Mouse (Mus musculus): ENCODE data around the gene Itpr2. TPM values are rescaled to one million over a fixed set of nuclear protein-coding genes. Genes with fewer than 3 reads are reported as not detected.

The Itpr2 gene
- polyA plus RNA-seq, 1 experiment from 2014 or later: 8.9 TPM

DNA sequence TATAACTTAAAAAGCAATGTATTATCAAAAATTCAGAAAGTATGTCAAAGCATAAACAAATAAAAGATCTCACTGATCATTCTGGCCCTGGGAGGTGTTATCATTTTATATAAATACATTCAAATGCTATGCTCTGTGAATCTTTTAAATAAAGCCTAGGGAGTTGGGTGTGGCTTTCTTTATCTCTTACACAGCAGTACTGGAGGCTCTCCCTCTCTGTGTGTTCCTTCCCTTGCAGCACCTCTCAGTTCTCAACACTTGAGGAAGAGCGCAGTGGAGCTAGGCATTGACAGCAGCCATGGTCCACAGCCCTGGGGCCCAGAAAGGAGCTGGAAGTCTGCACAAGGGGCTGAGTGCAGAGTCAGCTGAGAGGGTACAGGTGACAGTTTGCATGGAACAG lies 192.7 kb downstream of the Itpr2 start:
- no peak overlapping the region for H3K27ac ChIP-seq (replicated peaks; ENCODE audit: low read depth, low read length)
- no peak overlapping the region for H3K4me3 ChIP-seq (ENCODE audit: low read depth, low read length)
- DNase-seq (ENCODE audit: low spot score): no peak
- H3K36me3 ChIP-seq (ENCODE audit: control insufficient read depth, insufficient read depth, low read length): no peaks in the 10 kb centered on the region
- no peaks in the 10 kb centered on the region for H3K27me3 ChIP-seq (replicated peaks; ENCODE audit: control insufficient read depth, insufficient read depth, low read length)
- no peaks in the 10 kb centered on the region for H3K9me3 ChIP-seq (ENCODE audit: control insufficient read depth, low read length)
- no peak overlapping the region for H3K4me2 ChIP-seq (ENCODE audit: low read depth, low read length)
- no peak overlapping the region for H3K9ac ChIP-seq (ENCODE audit: low read depth, low read length)
- H3K4me1 ChIP-seq (ENCODE audit: control insufficient read depth, insufficient read depth, low read length): no peaks in the 10 kb centered on the region
- WGBS: 73% methylated on average over 1 of the region's 1 CpGs
- no peak for ATAC-seq (ENCODE audit: low read depth)

DNA sequence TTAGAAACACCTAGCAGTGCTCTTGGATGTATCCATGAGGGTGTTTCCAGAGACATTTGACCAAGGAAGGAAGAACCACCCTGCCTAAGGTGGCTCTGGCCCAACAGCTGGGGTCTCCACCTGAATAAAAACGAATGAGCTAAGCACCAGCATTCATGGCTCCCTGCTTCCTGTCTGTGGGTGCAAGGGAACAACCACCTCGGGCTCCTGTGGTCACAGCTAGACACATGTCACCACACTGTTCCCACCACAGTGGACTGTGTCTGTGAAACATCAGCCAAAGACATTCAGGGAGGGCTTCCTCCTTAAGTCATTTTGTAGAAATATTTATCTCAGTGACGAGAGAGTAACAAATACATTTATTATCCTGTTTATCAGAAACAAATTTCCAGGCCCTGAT lies 196.0 kb downstream of the Itpr2 start:
- Histone ChIP-seq H3K9me3 (ENCODE audit: control insufficient read depth, low read length) (no peaks in the 10 kb centered on the region), H3K4me2 (ENCODE audit: low read depth, low read length) (no peak overlapping the region), H3K4me1 (ENCODE audit: control insufficient read depth, insufficient read depth, low read length) (peaks cover under 1% of the 10 kb centered on the region; the same call in 1 of the 2 replicates), H3K9ac (ENCODE audit: low read depth, low read length) (no peak overlapping the region), H3K27me3 (replicated peaks; ENCODE audit: control insufficient read depth, insufficient read depth, low read length) (no peaks in the 10 kb centered on the region), H3K4me3 (ENCODE audit: low read depth, low read length) (no peak overlapping the region), H3K36me3 (ENCODE audit: control insufficient read depth, insufficient read depth, low read length) (no peaks in the 10 kb centered on the region), H3K27ac (replicated peaks; ENCODE audit: low read depth, low read length) (no peak overlapping the region)
- DNase-seq (ENCODE audit: low spot score): no peak
- 76% methylated on average over 3 of the region's 3 CpGs for WGBS
- ATAC-seq (ENCODE audit: low read depth): no peak

DNA sequence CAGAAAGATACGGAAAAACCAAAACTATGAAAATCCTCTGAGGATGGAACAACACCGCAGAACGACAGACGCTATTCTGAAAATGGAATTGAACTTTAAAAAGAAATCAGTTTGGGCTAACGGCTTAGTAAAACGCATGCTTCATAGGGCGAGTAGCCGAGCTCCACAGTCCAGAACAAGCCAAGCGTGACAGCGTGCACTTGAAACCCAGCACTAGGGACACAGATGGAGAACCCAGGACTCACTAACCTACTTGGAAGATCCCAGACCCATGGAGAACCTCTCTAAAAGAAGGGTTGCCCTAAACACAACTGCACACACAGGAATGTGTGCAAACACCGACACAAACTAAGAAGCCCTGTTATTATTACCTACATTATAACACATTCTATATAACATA lies 197.9 kb downstream of the Itpr2 start:
- WGBS: 84% methylated on average over 11 of the region's 11 CpGs
- Histone ChIP-seq H3K36me3 (ENCODE audit: control insufficient read depth, insufficient read depth, low read length) (no peaks in the 10 kb centered on the region), H3K9me3 (ENCODE audit: control insufficient read depth, low read length) (no peaks in the 10 kb centered on the region), H3K27me3 (replicated peaks; ENCODE audit: control insufficient read depth, insufficient read depth, low read length) (no peaks in the 10 kb centered on the region), H3K4me1 (ENCODE audit: control insufficient read depth, insufficient read depth, low read length) (peaks cover 5% of the 10 kb centered on the region; the same call in 1 of the 2 replicates), H3K4me3 (ENCODE audit: low read depth, low read length) (no peak overlapping the region), H3K9ac (ENCODE audit: low read depth, low read length) (no peak overlapping the region), H3K4me2 (ENCODE audit: low read depth, low read length) (no peak overlapping the region), H3K27ac (replicated peaks; ENCODE audit: low read depth, low read length) (no peak overlapping the region)
- DNase-seq (ENCODE audit: low spot score) (no peak), ATAC-seq (ENCODE audit: low read depth) (no peak)

DNA sequence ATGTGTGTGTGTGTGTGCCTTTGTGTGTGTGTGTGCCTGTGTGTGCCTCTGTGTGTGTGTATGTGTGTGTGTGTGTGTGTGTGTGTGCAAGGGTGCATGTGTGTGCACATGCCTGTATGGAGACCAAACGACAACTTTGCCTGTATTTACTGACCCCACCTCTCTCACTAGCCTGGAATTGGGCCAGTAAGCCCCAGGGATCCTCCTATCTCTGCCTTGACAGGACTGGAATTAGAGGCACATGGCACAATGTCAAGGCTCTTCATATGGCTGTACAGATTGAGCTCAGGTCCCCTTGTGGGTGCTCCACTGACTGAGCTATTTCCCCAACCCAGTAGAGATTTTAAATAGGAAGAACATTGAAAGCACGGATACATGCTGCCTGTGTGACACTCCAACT lies 198.7 kb downstream of the Itpr2 start:
- Histone ChIP-seq H3K9me3 (ENCODE audit: control insufficient read depth, low read length) (no peaks in the 10 kb centered on the region), H3K27ac (replicated peaks; ENCODE audit: low read depth, low read length) (no peak overlapping the region), H3K4me1 (ENCODE audit: control insufficient read depth, insufficient read depth, low read length) (peaks cover 5% of the 10 kb centered on the region; the same call in 1 of the 2 replicates), H3K4me2 (ENCODE audit: low read depth, low read length) (no peak overlapping the region), H3K4me3 (ENCODE audit: low read depth, low read length) (no peak overlapping the region), H3K27me3 (replicated peaks; ENCODE audit: control insufficient read depth, insufficient read depth, low read length) (no peaks in the 10 kb centered on the region), H3K36me3 (ENCODE audit: control insufficient read depth, insufficient read depth, low read length) (no peaks in the 10 kb centered on the region), H3K9ac (ENCODE audit: low read depth, low read length) (no peak overlapping the region)
- 84% methylated on average over 2 of the region's 2 CpGs for WGBS
- DNase-seq (ENCODE audit: low spot score) (no peak), ATAC-seq (ENCODE audit: low read depth) (no peak)

DNA sequence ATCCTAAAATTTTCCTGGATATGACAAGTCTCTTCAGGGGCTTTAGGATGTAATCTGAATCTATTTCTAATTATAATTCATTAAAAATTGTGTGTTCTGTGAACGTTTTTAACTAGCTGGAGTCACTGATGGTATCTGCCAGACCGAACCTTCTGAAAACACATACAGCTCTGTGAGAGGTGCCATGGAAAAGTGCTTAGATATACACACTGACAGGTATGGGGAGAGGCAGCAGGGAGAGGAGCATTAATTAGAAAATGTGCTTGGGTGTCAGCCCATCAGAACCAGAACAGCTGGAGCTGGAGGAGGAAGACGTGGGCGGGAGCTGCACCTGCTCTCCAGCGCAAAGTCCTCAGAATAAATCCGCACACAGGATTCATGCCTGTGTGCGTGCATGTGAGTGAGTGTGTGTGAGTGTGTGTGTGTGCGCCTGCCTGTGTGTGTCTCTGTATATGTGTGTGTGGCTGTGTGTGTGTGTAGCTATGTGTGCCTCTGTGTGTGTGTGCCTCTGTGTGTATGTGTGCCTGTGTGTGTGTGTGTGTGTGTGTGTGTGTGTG lies 199.4 kb downstream of the Itpr2 start:
- no peak overlapping the region for H3K9ac ChIP-seq (ENCODE audit: low read depth, low read length)
- no peak overlapping the region for H3K4me2 ChIP-seq (ENCODE audit: low read depth, low read length)
- no peak overlapping the region for H3K27ac ChIP-seq (replicated peaks; ENCODE audit: low read depth, low read length)
- H3K36me3 ChIP-seq (ENCODE audit: control insufficient read depth, insufficient read depth, low read length): no peaks in the 10 kb centered on the region
- H3K27me3 ChIP-seq (replicated peaks; ENCODE audit: control insufficient read depth, insufficient read depth, low read length): no peaks in the 10 kb centered on the region
- 79% methylated on average over 8 of the region's 8 CpGs for WGBS
- H3K4me1 ChIP-seq (ENCODE audit: control insufficient read depth, insufficient read depth, low read length): peaks cover 5% of the 10 kb centered on the region; the same call in 1 of the 2 replicates
- no peak for DNase-seq (ENCODE audit: low spot score)
- H3K4me3 ChIP-seq (ENCODE audit: low read depth, low read length): no peak overlapping the region
- no peak for ATAC-seq (ENCODE audit: low read depth)
- no peaks in the 10 kb centered on the region for H3K9me3 ChIP-seq (ENCODE audit: control insufficient read depth, low read length)

DNA sequence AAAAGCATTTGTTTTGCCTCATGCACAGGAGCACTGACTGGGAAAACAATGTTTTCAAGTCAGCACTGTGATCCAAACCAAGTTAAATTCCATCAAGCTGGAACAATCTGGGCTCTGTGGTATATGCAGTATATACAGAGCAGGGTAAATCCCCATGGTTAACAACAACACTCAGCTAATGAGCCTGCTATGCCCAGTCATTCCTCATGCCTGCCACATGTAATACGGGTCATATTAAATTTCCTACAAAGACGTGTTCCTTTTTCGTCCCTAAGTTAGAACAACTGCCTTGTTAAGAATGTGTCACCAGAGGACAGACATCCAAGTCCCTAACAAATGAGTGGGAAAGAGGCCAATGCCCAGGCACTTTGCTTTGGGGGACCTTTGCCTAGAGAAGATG lies 199.9 kb downstream of the Itpr2 start:
- Histone ChIP-seq H3K36me3 (ENCODE audit: control insufficient read depth, insufficient read depth, low read length) (no peaks in the 10 kb centered on the region), H3K4me1 (ENCODE audit: control insufficient read depth, insufficient read depth, low read length) (peaks cover 5% of the 10 kb centered on the region; the same call in 1 of the 2 replicates), H3K27me3 (replicated peaks; ENCODE audit: control insufficient read depth, insufficient read depth, low read length) (no peaks in the 10 kb centered on the region), H3K9me3 (ENCODE audit: control insufficient read depth, low read length) (no peaks in the 10 kb centered on the region), H3K9ac (ENCODE audit: low read depth, low read length) (no peak overlapping the region), H3K4me3 (ENCODE audit: low read depth, low read length) (no peak overlapping the region), H3K27ac (replicated peaks; ENCODE audit: low read depth, low read length) (no peak overlapping the region), H3K4me2 (ENCODE audit: low read depth, low read length) (no peak overlapping the region)
- 27% methylated on average over 3 of the region's 3 CpGs for WGBS
- ATAC-seq (ENCODE audit: low read depth): peak; percentile 86
- peak; percentile 70 for DNase-seq (ENCODE audit: low spot score)

DNA sequence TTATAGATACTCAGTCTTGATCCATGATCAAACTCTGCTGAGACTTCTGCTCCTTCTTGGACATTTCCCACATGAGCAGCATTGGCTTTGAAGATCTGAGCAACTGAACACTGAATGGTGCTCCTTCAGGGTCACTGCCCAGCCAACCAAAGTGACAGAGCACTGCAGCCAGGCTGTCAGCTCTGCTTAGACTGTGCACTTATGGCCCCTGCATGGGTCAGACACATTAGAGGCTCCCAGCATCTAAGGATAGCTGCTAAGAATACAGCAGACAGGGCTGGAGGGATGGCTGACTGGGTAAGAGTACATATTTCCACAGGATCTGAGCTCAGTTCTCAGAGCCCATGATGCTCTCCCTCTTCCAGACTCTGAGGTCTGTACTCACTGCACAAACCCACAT lies 201.1 kb downstream of the Itpr2 start:
- no peaks in the 10 kb centered on the region for H3K36me3 ChIP-seq (ENCODE audit: control insufficient read depth, insufficient read depth, low read length)
- DNase-seq (ENCODE audit: low spot score) (no peak), ATAC-seq (ENCODE audit: low read depth) (peak; percentile 39; the same call in 1 of the 2 replicates)
- H3K9me3 ChIP-seq (ENCODE audit: control insufficient read depth, low read length): no peaks in the 10 kb centered on the region
- H3K4me2 ChIP-seq (ENCODE audit: low read depth, low read length): no peak overlapping the region
- no peak overlapping the region for H3K4me3 ChIP-seq (ENCODE audit: low read depth, low read length)
- H3K27me3 ChIP-seq (replicated peaks; ENCODE audit: control insufficient read depth, insufficient read depth, low read length): no peaks in the 10 kb centered on the region
- H3K27ac ChIP-seq (replicated peaks; ENCODE audit: low read depth, low read length): no peak overlapping the region
- peaks cover 5% of the 10 kb centered on the region; the same call in 1 of the 2 replicates for H3K4me1 ChIP-seq (ENCODE audit: control insufficient read depth, insufficient read depth, low read length)
- no peak overlapping the region for H3K9ac ChIP-seq (ENCODE audit: low read depth, low read length)

DNA sequence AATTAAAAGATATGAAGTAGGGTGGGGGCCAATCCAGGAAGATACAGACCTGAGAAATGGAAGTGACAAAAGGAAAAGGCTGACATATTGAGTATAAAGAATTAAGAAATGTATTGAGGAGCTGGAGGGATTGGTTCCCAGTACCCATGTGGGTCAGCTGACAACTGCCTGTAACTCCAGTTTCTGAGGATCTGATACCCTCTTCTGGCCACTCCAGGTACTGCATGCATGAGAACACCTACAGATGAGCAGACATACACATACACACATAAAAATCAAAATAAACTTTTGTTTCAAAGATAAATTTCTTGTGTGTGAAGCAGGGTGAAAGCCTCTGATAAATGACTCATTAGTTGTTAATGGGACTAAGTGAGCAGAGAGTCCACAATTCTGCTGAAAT lies 203.3 kb downstream of the Itpr2 start:
- no peak overlapping the region for H3K9ac ChIP-seq (ENCODE audit: low read depth, low read length)
- H3K9me3 ChIP-seq (ENCODE audit: control insufficient read depth, low read length): no peaks in the 10 kb centered on the region
- no peak for ATAC-seq (ENCODE audit: low read depth)
- no peaks in the 10 kb centered on the region for H3K27me3 ChIP-seq (replicated peaks; ENCODE audit: control insufficient read depth, insufficient read depth, low read length)
- no peak for DNase-seq (ENCODE audit: low spot score)
- no peak overlapping the region for H3K4me2 ChIP-seq (ENCODE audit: low read depth, low read length)
- no peak overlapping the region for H3K27ac ChIP-seq (replicated peaks; ENCODE audit: low read depth, low read length)
- peaks cover 5% of the 10 kb centered on the region; the same call in 1 of the 2 replicates for H3K4me1 ChIP-seq (ENCODE audit: control insufficient read depth, insufficient read depth, low read length)
- no peak overlapping the region for H3K4me3 ChIP-seq (ENCODE audit: low read depth, low read length)
- H3K36me3 ChIP-seq (ENCODE audit: control insufficient read depth, insufficient read depth, low read length): no peaks in the 10 kb centered on the region

DNA sequence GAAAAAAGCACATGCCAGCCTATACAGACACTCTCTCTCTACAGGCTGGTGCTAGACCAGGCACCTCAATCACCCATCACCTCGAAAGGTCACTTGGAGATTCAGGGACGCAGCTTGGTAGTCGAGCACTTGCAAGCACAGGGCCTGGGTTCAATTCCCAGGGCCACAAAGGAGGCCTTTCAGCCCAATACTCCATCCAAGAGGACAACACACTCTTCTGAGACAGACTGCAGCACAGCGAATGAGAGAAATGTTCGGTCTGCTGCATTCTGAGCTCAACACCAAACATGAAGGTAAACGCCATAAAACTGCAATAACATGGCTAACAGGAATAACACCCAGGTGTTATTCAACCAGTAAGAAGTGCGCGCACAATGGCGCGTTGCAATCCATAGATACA lies 211.0 kb downstream of the Itpr2 start:
- Histone ChIP-seq H3K9me3 (ENCODE audit: control insufficient read depth, low read length) (no peaks in the 10 kb centered on the region), H3K27me3 (replicated peaks; ENCODE audit: control insufficient read depth, insufficient read depth, low read length) (no peaks in the 10 kb centered on the region), H3K4me2 (ENCODE audit: low read depth, low read length) (no peak overlapping the region), H3K36me3 (ENCODE audit: control insufficient read depth, insufficient read depth, low read length) (no peaks in the 10 kb centered on the region), H3K9ac (ENCODE audit: low read depth, low read length) (no peak overlapping the region), H3K4me1 (ENCODE audit: control insufficient read depth, insufficient read depth, low read length) (no peaks in the 10 kb centered on the region), H3K27ac (replicated peaks; ENCODE audit: low read depth, low read length) (no peak overlapping the region), H3K4me3 (ENCODE audit: low read depth, low read length) (no peak overlapping the region)
- ATAC-seq (ENCODE audit: low read depth): no peak
- DNase-seq (ENCODE audit: low spot score): no peak
- 91% methylated on average over 10 of the region's 10 CpGs for WGBS

Measured in embryonic facial prominence, embryonic 14.5 days (tissue).